In genomic region chr11:109039792-109040518, GRCm38 (mm10) we compare ENCODE assay signal across 14 mouse cellular contexts.
DNase-seq lines count a peak whose midpoint lies in the region; ATAC-seq lines count a peak whose summit lies in the region.
"Had no signal": no experiment of that assay in that cellular context is flagged by ENCODE, and none has a peak within 500 bp of the region (broad histone marks: within the 10 kb centered on the region; RNA-seq: fewer than 3 reads in every experiment).

No protein-coding gene starts in this region.

- H3K4me1 ChIP-seq in kidney, embryonic 16.5 days (ENCODE audit: insufficient read depth, low read length) = no peaks in the 10 kb centered on the region
- H3K4me1 ChIP-seq in midbrain, embryonic 16.5 days (ENCODE audit: control insufficient read depth, insufficient read depth, low read length) = 0 out of 2 replicates have a peak, but pooled peaks cover 2% of the 10 kb centered on the region
- H3K4me1 ChIP-seq in midbrain, embryonic 10.5 days = peaks cover 22% of the 10 kb centered on the region

- no peak overlapping the region for H3K9ac ChIP-seq in kidney, embryonic 16.5 days (replicated peaks; ENCODE audit: low read length)
- no peak overlapping the region for H3K9ac ChIP-seq in midbrain, embryonic 16.5 days (ENCODE audit: low read depth, low read length)
- H3K9ac ChIP-seq: embryonic facial prominence, embryonic 13.5 days; limb, embryonic 13.5 days; neural tube, embryonic 13.5 days had no signal

- WGBS in kidney, embryonic 16.5 days = 60% methylated on average over 6 of the region's 6 CpGs
- 56% methylated on average over 6 of the region's 6 CpGs for whole genome bisulfite sequencing in midbrain, embryonic 16.5 days
- WGBS in midbrain, embryonic 10.5 days = 78% methylated on average over 6 of the region's 6 CpGs

- H3K4me2 ChIP-seq in kidney, embryonic 16.5 days (replicated peaks; ENCODE audit: low read depth, low read length) = no peak overlapping the region
- no peak overlapping the region for H3K4me2 ChIP-seq in midbrain, embryonic 16.5 days (ENCODE audit: low read length)
- H3K4me2 ChIP-seq: embryonic facial prominence, embryonic 13.5 days; heart, embryonic 11.5 days; limb, embryonic 13.5 days; neural tube, embryonic 13.5 days had no signal

- no peak overlapping the region for H3K27ac ChIP-seq in kidney, embryonic 16.5 days (ENCODE audit: low read length)
- H3K27ac ChIP-seq in midbrain, embryonic 16.5 days (ENCODE audit: low read length) = 0 out of 2 replicates have a peak overlapping the region, but pooled peaks have one; percentile 4
- no peak overlapping the region for H3K27ac ChIP-seq in midbrain, embryonic 10.5 days (replicated peaks)
- H3K27ac ChIP-seq: embryonic facial prominence, embryonic 13.5 days; limb, embryonic 13.5 days; neural tube, embryonic 13.5 days had no signal

- no peaks in the 10 kb centered on the region for H3K27me3 ChIP-seq in kidney, embryonic 16.5 days (ENCODE audit: insufficient read depth, low read length)
- no peaks in the 10 kb centered on the region for H3K27me3 ChIP-seq in midbrain, embryonic 16.5 days (ENCODE audit: control insufficient read depth, insufficient read depth, low read depth, low read length)
- no peaks in the 10 kb centered on the region; the same call in 1 of the 2 replicates for H3K27me3 ChIP-seq in midbrain, embryonic 10.5 days (ENCODE audit: low read depth, poor library complexity, severe bottlenecking)
- H3K27me3 ChIP-seq: embryonic facial prominence, embryonic 13.5 days; limb, embryonic 13.5 days; neural tube, embryonic 13.5 days had no signal

- H3K4me3 ChIP-seq in kidney, embryonic 16.5 days (ENCODE audit: low read length) = no peak overlapping the region
- no peak overlapping the region for H3K4me3 ChIP-seq in midbrain, embryonic 16.5 days (ENCODE audit: low read depth, low read length)
- no peak overlapping the region for H3K4me3 ChIP-seq in midbrain, embryonic 10.5 days
- H3K4me3 ChIP-seq: embryonic facial prominence, embryonic 13.5 days; limb, embryonic 13.5 days; neural tube, embryonic 13.5 days had no signal

- no peaks in the 10 kb centered on the region for H3K9me3 ChIP-seq in kidney, embryonic 16.5 days (ENCODE audit: low read length)
- H3K9me3 ChIP-seq in midbrain, embryonic 16.5 days (replicated peaks; ENCODE audit: control insufficient read depth, low read length, poor library complexity, severe bottlenecking) = no peaks in the 10 kb centered on the region
- no peaks in the 10 kb centered on the region for H3K9me3 ChIP-seq in midbrain, embryonic 10.5 days (replicated peaks)
- H3K9me3 ChIP-seq: embryonic facial prominence, embryonic 13.5 days; limb, embryonic 13.5 days; neural tube, embryonic 13.5 days had no signal

- ATAC-seq in cerebellum, adult (ENCODE audit: insufficient number of reproducible peaks, low FRiP score, low TSS enrichment) = no peak
- peak; percentile 35; the same call in 1 of the 2 replicates for ATAC-seq in kidney, embryonic 16.5 days (ENCODE audit: low FRiP score, low TSS enrichment)
- ATAC-seq in midbrain, embryonic 16.5 days = no peak
- ATAC-seq: activated CD4-positive, CD25-positive, alpha-beta regulatory T cell, adult 4 months had no signal

- peak; percentile 44 to 53 for DNase-seq in cerebellum, postnatal 14 days
- no peak for DNase-seq in kidney, postnatal 4 days
- DNase-seq in midbrain, embryonic 10.5 days (ENCODE audit: low spot score) = no peak
- DNase-seq in c-Kit-positive CD71-positive TER-119-positive erythroid progenitor cells, embryonic 14.5 days (ENCODE audit: low spot score) = no peak
- DNase-seq: gastrocnemius, postnatal 14 days; heart, postnatal 36 days had no signal

- H3K36me3 ChIP-seq in kidney, embryonic 16.5 days (ENCODE audit: insufficient read depth, low read length) = no peaks in the 10 kb centered on the region
- no peaks in the 10 kb centered on the region for H3K36me3 ChIP-seq in midbrain, embryonic 16.5 days (ENCODE audit: control insufficient read depth, insufficient read depth, low read length)
- no peaks in the 10 kb centered on the region for H3K36me3 ChIP-seq in midbrain, embryonic 10.5 days
- H3K36me3 ChIP-seq: embryonic facial prominence, embryonic 13.5 days; limb, embryonic 13.5 days; neural tube, embryonic 13.5 days had no signal

Comparison
In these comparisons a context has a peak if more than half of its experiments do, and no peak if none do; other contexts are left out.
1. DNase-seq: peak in cerebellum, postnatal 14 days (2 of 2); none in kidney, postnatal 4 days (0 of 2), midbrain, embryonic 10.5 days (single experiment) and c-Kit-positive CD71-positive TER-119-positive erythroid progenitor cells, embryonic 14.5 days (single experiment).